Mouse (Mus musculus): ENCODE results near the gene Gm19426. TPM values are rescaled to one million over a fixed set of nuclear protein-coding genes. Genes with fewer than 3 reads are reported as not detected.

Gene Gm19426
- 0.25 and 0.49 TPM in 2 replicates for polyA plus RNA-seq (2012; rRNA removed)

GRCm38 (mm10) chr2:84743561-84743960, at the start of gene Gm19426:
TSS of gene Gm19426 (minus strand) at chr2:84743655.

DNA sequence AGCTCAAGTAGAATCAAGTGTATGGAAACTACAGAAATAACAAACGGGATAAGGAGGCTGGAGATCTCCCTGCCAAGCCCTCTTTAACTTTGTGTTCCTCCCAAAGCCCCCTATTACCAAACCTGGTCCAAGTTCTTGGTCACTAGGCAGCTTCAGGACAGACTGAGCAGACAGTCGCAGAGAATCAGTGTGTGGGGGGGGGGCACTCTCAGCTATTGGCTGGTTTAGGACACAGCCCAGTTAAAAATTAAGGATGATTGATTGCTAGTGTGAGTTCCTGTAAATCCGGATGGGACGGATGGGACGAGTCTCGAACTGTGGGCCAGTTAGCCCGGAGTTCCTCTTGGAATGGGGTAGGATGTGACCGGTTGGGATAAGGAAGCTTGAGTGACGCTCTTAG, 31.8 kb upstream of the Gm19426 start, which contains the start of gene Serping1:
Gene Serping1 (minus strand): TSS at position 204 of the 400 bp plus-strand sequence.

DNA sequence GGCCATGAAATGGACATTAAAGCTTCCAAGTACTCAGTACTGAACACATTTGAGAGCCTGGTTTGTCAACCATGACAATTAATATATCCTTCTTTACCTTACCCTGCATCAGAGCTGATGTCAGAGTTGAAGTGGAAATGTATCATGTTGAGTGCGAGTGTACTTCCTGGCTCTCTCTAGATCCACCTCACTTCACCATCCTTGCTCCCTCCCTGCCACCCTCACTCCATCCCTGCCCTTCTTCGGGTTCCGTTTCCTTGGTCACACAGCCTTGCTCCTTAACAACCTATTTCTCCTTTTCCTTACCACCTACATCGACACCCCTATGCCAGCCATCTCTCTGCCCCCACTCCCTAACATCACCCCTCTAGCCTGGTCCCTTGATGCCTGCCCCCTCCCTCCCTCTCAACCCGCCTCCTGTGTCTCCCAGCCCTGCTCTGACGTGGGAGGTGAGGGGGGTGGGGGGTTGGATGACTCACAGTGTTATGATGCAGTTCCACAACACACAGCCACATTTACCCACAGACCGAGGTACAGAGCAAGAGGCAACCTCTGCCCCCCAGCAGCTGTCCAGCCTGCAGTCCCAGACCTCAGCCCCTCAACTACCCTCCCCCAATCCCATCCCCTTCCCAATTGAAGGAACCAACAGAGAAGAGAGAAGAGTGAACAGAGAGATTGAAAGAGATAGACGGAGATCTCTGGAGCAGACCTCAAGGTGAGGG, 9.7 kb downstream of the Gm19426 start, which contains the start of gene Ypel4:
Gene Ypel4 (plus strand): TSS at position 480 of the 722 bp plus-strand sequence.

DNA sequence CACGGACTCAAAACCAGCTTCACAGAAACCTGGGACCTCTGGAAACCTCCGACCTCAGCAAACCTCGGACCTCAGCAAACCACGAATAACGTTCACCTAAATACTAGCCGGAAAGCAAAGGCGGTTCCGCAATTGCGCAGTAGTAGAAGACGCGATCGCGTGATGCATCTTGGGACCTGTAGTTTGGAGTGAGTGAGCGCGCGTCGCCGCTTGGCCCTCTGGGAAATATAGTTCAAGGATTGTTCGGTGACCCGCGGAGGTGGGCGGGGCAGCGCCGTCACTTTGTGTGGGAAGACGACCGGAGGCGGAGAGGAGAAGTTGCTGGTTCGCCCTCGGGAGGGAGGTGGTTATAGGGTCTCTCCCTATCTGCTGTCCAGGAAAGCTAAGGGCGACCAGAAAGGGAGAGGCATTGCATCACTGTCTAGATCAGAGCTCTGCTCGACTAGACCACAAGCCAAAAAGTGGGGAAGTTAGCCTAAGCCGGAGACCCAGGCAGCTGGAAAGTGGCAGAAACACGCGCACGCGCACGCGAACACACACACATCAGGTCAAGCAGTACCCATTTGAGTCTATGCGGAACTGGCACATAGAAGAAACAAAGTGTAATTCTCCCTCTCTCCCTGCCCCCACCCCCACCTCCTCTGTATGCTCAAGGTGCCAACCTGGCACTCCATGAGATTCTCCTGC, 16.1 kb downstream of the Gm19426 start, which contains the start of gene Clp1:
Gene Clp1 (minus strand): TSS at position 179 of the 687 bp plus-strand sequence.

DNA sequence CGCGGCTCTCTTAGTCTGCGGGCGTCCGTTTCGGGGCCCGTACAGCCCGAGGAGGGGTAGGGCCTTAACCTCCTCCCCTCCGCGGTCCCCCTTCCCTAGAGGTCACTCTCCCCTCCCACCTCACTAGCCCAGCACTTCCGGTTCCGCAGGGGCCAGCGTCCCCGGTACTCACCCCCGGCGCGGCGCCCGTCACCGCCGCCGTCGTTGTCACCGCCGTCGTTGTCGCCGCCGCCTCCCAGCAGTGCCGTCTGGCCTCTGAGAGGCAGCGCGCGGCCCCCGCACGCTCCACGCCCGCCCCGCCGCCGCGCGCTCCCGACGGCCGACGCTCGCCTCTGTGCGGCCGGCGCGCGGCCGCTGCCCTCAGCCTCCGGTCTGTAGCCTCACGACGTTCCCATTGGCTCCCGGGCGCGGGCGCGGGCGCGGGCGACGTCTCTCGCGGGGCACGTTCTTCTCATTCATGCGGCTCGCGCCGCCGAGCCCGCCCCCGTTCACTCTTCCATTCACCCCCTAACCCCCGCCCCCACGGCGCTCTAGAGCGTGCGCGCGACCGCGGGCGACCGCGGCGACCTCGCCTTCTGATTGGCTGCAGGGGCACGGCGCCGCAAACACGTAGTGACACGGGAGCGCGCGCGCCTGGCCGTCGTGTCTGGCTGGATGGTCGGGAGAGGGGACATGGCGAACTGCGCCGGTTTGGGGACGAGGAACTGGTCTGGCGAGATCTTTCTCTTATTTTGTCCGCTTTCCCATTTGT, 28.5 kb downstream of the Gm19426 start, which contains the start of gene Zdhhc5:
Gene Zdhhc5 (minus strand): TSS at position 370 of the 751 bp plus-strand sequence.

Other genes starting within 250 kb of the Gm19426 start
- 14.4 and 24.0 TPM in 2 replicates for gene Ctnnd1, start 92.9 kb downstream of the Gm19426 start, polyA plus RNA-seq (2012; rRNA removed)
- not detected in 2 replicates for gene Btbd18, start 84.6 kb downstream of the Gm19426 start, polyA plus RNA-seq (2012; rRNA removed)
- 22.8 and 39.0 TPM in 2 replicates for gene Selenoh, start 72.9 kb downstream of the Gm19426 start, polyA plus RNA-seq (2012; rRNA removed)
- not detected in 2 replicates for gene Gm28635, start 65.6 kb downstream of the Gm19426 start, polyA plus RNA-seq (2012; rRNA removed)
- gene Med19, start 65.3 kb downstream of the Gm19426 start, polyA plus RNA-seq (2012; rRNA removed), result 3.5 and 4.1 TPM in 2 replicates
- 32.9 and 35.4 TPM in 2 replicates for gene Tmx2, start 64.5 kb downstream of the Gm19426 start, polyA plus RNA-seq (2012; rRNA removed)
- 22.6 and 27.1 TPM in 2 replicates for gene Zdhhc5, start 28.5 kb downstream of the Gm19426 start, polyA plus RNA-seq (2012; rRNA removed)
- 3.3 and 4.6 TPM in 2 replicates for gene Clp1, start 16.3 kb downstream of the Gm19426 start, polyA plus RNA-seq (2012; rRNA removed)
- 2.1 and 2.3 TPM in 2 replicates for gene Ypel4, start 9.6 kb downstream of the Gm19426 start, polyA plus RNA-seq (2012; rRNA removed)
- 128 and 145 TPM in 2 replicates for gene Serping1, start 31.8 kb upstream of the Gm19426 start, polyA plus RNA-seq (2012; rRNA removed)
- gene Ube2l6, start 55.2 kb upstream of the Gm19426 start, polyA plus RNA-seq (2012; rRNA removed), result 6.0 and 6.2 TPM in 2 replicates
- gene Smtnl1, start 79.0 kb upstream of the Gm19426 start, polyA plus RNA-seq (2012; rRNA removed), result 0.66 and 1.2 TPM in 2 replicates
- 10.0 and 11.9 TPM in 2 replicates for gene Timm10, start 83.3 kb upstream of the Gm19426 start, polyA plus RNA-seq (2012; rRNA removed)
- 1.2 and 1.4 TPM in 2 replicates for gene Slc43a1, start 95.2 kb upstream of the Gm19426 start, polyA plus RNA-seq (2012; rRNA removed)
- 2.2 and 3.4 TPM in 2 replicates for gene Rtn4rl2, start 143.1 kb upstream of the Gm19426 start, polyA plus RNA-seq (2012; rRNA removed)
- gene Slc43a3, start 192.9 kb upstream of the Gm19426 start, polyA plus RNA-seq (2012; rRNA removed), result 11.1 and 18.0 TPM in 2 replicates
- gene Prg2, start 236.8 kb upstream of the Gm19426 start, polyA plus RNA-seq (2012; rRNA removed), result 0.32 TPM in 1 of 2 replicates, not detected in the other
- not detected in 2 replicates for gene Prg3, start 244.6 kb upstream of the Gm19426 start, polyA plus RNA-seq (2012; rRNA removed)